Mouse (Mus musculus) cerebellum, adult 2 months (tissue): ENCODE results near the gene Cracr2b.

Source experiments
- CTCF ChIP-seq: fragments of 200-500 bp; IDR thresholded peaks from 2 replicates; pipeline ENCODE4 v1.5.1; 2011; ENCODE audit warnings: low read depth, mild to moderate bottlenecking, control low read depth, low read length, moderate library complexity, borderline replicate concordance; ENCODE audit not compliant: insufficient read depth
- POLR2A ChIP-seq: fragments of 200-500 bp; IDR thresholded peaks from 2 replicates; pipeline ENCODE4 v1.6.1; 2011; ENCODE audit warnings: low read length, control low read depth, borderline replicate concordance; ENCODE audit not compliant: insufficient read depth

DNA sequence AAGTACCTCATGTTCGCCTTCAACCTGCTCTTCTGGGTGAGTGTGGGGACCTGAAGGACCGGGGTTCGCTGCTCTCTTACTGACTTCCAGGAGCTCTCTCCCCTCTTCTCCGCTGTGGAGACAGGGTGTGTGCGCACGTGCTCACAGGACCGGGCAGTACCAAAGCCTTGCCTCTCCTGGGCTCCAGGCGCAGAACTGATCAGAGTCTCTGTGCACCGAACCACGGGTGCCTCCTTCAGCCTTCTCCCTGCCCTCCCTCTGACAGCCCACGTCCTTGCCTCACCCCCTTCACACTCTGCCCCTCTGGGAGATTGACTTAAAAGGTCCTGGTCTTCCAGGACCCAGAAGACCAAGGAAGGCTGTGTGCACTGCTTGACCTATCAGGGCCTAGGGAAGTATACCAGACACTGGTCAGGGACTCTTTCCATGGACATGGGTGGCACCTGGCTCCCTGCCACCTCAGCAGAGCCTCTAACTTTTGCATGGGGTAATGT, 21.7 kb downstream of the Cracr2b start:
- TF ChIP-seq POLR2A = no peak
- no peak for TF ChIP-seq CTCF
